ENCODE assay signal across 8 mouse cellular contexts in genomic region chr6:83136291-83136880, GRCm38 (mm10). TPM values are rescaled to one million over a fixed set of nuclear protein-coding genes. Genes with fewer than 3 reads are reported as not detected.
A peak's percentile ranks its signal among the peaks of the same experiment; 100 is the strongest.
DNase-seq lines count a peak whose midpoint lies in the region; ATAC-seq and TF ChIP-seq lines count a peak whose summit lies in the region.

No protein-coding gene starts in this region.

- no peak for TF ChIP-seq RAD21 in MEL (IDR thresholded peaks at IDR 0.05; ENCODE audit: low read depth, low read length)

- no peak for TF ChIP-seq CTCF in MEL (IDR thresholded peaks at IDR 0.05 in 2 of 3, conservative IDR thresholded peaks at IDR 0.05 in 1 of 3; ENCODE audit: control insufficient read depth in 1 of 3, insufficient read depth in 1 of 3, low read depth in 2 of 3, low read length in 3 of 3, poor library complexity in 1 of 3, severe bottlenecking in 1 of 3)

- H3K27ac ChIP-seq in heart, embryonic 16.5 days (ENCODE audit: low read length) = peak overlapping the region; percentile 99
- H3K27ac ChIP-seq in MEL (ENCODE audit: control insufficient read depth, low read depth, low read length) = no peak overlapping the region
- peak overlapping the region; percentile 100 for H3K27ac ChIP-seq in hindbrain, embryonic 10.5 days
- H3K27ac ChIP-seq in midbrain, embryonic 11.5 days (ENCODE audit: low read depth, low read length) = peak overlapping the region; percentile 99

- H3K27me3 ChIP-seq in heart, embryonic 16.5 days (ENCODE audit: control insufficient read depth, insufficient read depth, low read length) = no peaks in the 10 kb centered on the region
- no peaks in the 10 kb centered on the region for H3K27me3 ChIP-seq in MEL (ENCODE audit: control insufficient read depth in 1 of 2, insufficient read depth in 2 of 2, low read length in 2 of 2)
- peaks cover 18% of the 10 kb centered on the region for H3K27me3 ChIP-seq in hindbrain, embryonic 10.5 days (ENCODE audit: insufficient read depth, poor library complexity, severe bottlenecking)
- H3K27me3 ChIP-seq in midbrain, embryonic 11.5 days (ENCODE audit: control insufficient read depth, insufficient read depth, low read length) = peaks cover 7% of the 10 kb centered on the region

- TF ChIP-seq POLR2A in MEL (IDR thresholded peaks at IDR 0.05; ENCODE audit: control insufficient read depth in 1 of 2, insufficient read depth in 1 of 2, low read depth in 1 of 2, low read length in 2 of 2, poor library complexity in 1 of 2) = 0 out of 4 replicates have a peak, but pooled peaks of 1 of the 2 experiments have one; percentile 26

- no peaks in the 10 kb centered on the region for H3K36me3 ChIP-seq in heart, embryonic 16.5 days (ENCODE audit: control insufficient read depth, insufficient read depth)
- H3K36me3 ChIP-seq in MEL (ENCODE audit: control insufficient read depth in 1 of 2, insufficient read depth in 2 of 2, low read length in 2 of 2) = no peaks in the 10 kb centered on the region
- H3K36me3 ChIP-seq in hindbrain, embryonic 10.5 days = peaks cover 11% of the 10 kb centered on the region; the same call in 1 of the 2 replicates
- no peaks in the 10 kb centered on the region for H3K36me3 ChIP-seq in midbrain, embryonic 11.5 days (ENCODE audit: control insufficient read depth, insufficient read depth, low read length)

- peak overlapping the region; percentile 81 for H3K4me2 ChIP-seq in heart, embryonic 16.5 days (ENCODE audit: low read depth, low read length)
- H3K4me2 ChIP-seq in midbrain, embryonic 11.5 days = peak overlapping the region; percentile 86

- H3K4me3 ChIP-seq in heart, embryonic 16.5 days (ENCODE audit: low read length) = peak overlapping the region; percentile 68
- peak overlapping the region; percentile 72 to 91 for H3K4me3 ChIP-seq in MEL (ENCODE audit: control insufficient read depth in 1 of 2, insufficient read depth in 1 of 2, low read depth in 2 of 2, low read length in 2 of 2)
- H3K4me3 ChIP-seq in hindbrain, embryonic 10.5 days = peak overlapping the region; percentile 84
- H3K4me3 ChIP-seq in midbrain, embryonic 11.5 days (ENCODE audit: low read depth, low read length) = peak overlapping the region; percentile 51

- H3K9ac ChIP-seq in heart, embryonic 16.5 days (ENCODE audit: low read length) = peak overlapping the region; percentile 94
- H3K9ac ChIP-seq in MEL (ENCODE audit: control insufficient read depth, low read depth, low read length, poor library complexity, severe bottlenecking) = peak overlapping the region; percentile 89
- peak overlapping the region; percentile 97 for H3K9ac ChIP-seq in midbrain, embryonic 11.5 days (ENCODE audit: low read length)

- 27% methylated on average over 5 of the region's 5 CpGs for WGBS in heart, embryonic 16.5 days
- 5% methylated on average over 5 of the region's 5 CpGs for WGBS in hindbrain, embryonic 10.5 days
- WGBS in midbrain, embryonic 11.5 days = 7% methylated on average over 5 of the region's 5 CpGs

- H3K79me2 ChIP-seq in MEL (ENCODE audit: control insufficient read depth, insufficient read depth, low read length, poor library complexity) = peaks cover 6% of the 10 kb centered on the region; the same call in 1 of the 2 replicates

- TF ChIP-seq EP300 in MEL (IDR thresholded peaks at IDR 0.05; ENCODE audit: low read depth in 1 of 2, low read length in 2 of 2) = no peak

- no peaks in the 10 kb centered on the region for H3K9me3 ChIP-seq in heart, embryonic 16.5 days (replicated peaks; ENCODE audit: control insufficient read depth, low read length)
- H3K9me3 ChIP-seq in MEL (replicated peaks; ENCODE audit: insufficient read depth, low read length) = no peaks in the 10 kb centered on the region
- H3K9me3 ChIP-seq in hindbrain, embryonic 10.5 days = no peaks in the 10 kb centered on the region
- no peaks in the 10 kb centered on the region for H3K9me3 ChIP-seq in midbrain, embryonic 11.5 days (ENCODE audit: control insufficient read depth, low read length)

- ATAC-seq in heart, embryonic 16.5 days (replicated peaks; ENCODE audit: extremely low read depth, insufficient read depth, low FRiP score) = no peak
- peak; percentile 6 for ATAC-seq in midbrain, embryonic 11.5 days (ENCODE audit: low FRiP score)

- DNase-seq in heart, postnatal 4 days = no peak
- DNase-seq in MEL (ENCODE audit: low read depth, low spot score) = peak; percentile 38
- DNase-seq in hindbrain, embryonic 10.5 days (ENCODE audit: low spot score) = no peak
- peak; percentile 91 for DNase-seq in midbrain, embryonic 11.5 days (ENCODE audit: low spot score, missing footprints)
- no peak for DNase-seq in ovary, postnatal 14 days (ENCODE audit: low spot score)
- no peak for DNase-seq in gastrocnemius, postnatal 25 days
- DNase-seq in cerebellum, postnatal 14 days = no peak

- peaks cover 20% of the 10 kb centered on the region for H3K4me1 ChIP-seq in heart, embryonic 16.5 days (ENCODE audit: control insufficient read depth, insufficient read depth, low read length)
- H3K4me1 ChIP-seq in MEL (ENCODE audit: control insufficient read depth in 1 of 2, insufficient read depth in 2 of 2, low read length in 2 of 2) = peaks cover 0 to 15% of the 10 kb centered on the region in 2 experiments; a peak in 3 of 4 replicates
- H3K4me1 ChIP-seq in hindbrain, embryonic 10.5 days (replicated peaks) = peaks cover 71% of the 10 kb centered on the region
- peaks cover 36% of the 10 kb centered on the region for H3K4me1 ChIP-seq in midbrain, embryonic 11.5 days (ENCODE audit: control insufficient read depth, insufficient read depth, low read length)

TF ChIP-seq in MEL, 35 proteins besides CTCF, POLR2A, EP300 and RAD21:
- TF ChIP-seq TAL1 (IDR thresholded peaks at IDR 0.05; ENCODE audit: low read length) (no peak), TBP (IDR thresholded peaks at IDR 0.05; ENCODE audit: low read depth, low read length) (no peak), MXI1 (IDR thresholded peaks at IDR 0.05; ENCODE audit: low read depth, low read length) (no peak)

RNA-seq across cellular contexts. Expression of gene Rtkn, which starts 1.1 kb away (rescaled TPM):
- polyA plus RNA-seq in heart, embryonic 16.5 days (2015; fragmentation: Nextera tagmentation; extraction: Ambion mirVana) = 21.1 and 26.0 TPM in 2 replicates
- total RNA-seq in heart, postnatal 4 days (2021) = 10 to 100 TPM; 11.7 to 13.1 TPM
- 5.2 and 5.4 TPM in 2 replicates for total RNA-seq in MEL (2012; rRNA removed)
- 1 to 10 TPM in 1 of 2 experiments, not detected in 1; 8.3 TPM for polyA plus RNA-seq in MEL (2012; ENCODE audit: insufficient read depth in 1 of 2, insufficient read length in 2 of 2, low read depth in 1 of 2, low replicate concordance in 2 of 2, missing spikeins in 1 of 2)
- 40.5 and 46.4 TPM in 2 replicates for polyA plus RNA-seq in hindbrain, embryonic 10.5 days (2016; fragmentation: Nextera tagmentation; extraction: Ambion mirVana)
- polyA plus RNA-seq in midbrain, embryonic 11.5 days (2014; fragmentation: Nextera tagmentation; extraction: Ambion mirVana) = 13.6 and 16.6 TPM in 2 replicates
- total RNA-seq in gastrocnemius, postnatal 25 days (2021) = 10 to 100 TPM in 1 of 2 experiments, 1 to 10 TPM in 1; 7.9 to 14.4 TPM

RNA-seq across cellular contexts. Expression of gene Ino80b, which starts 11.2 kb away (rescaled TPM):
- 7.4 and 8.1 TPM in 2 replicates for polyA plus RNA-seq in heart, embryonic 16.5 days (2015; fragmentation: Nextera tagmentation; extraction: Ambion mirVana)
- total RNA-seq in heart, postnatal 4 days (2021) = 10 to 100 TPM; 14.9 to 17.4 TPM
- total RNA-seq in MEL (2012; rRNA removed) = 25.8 and 30.6 TPM in 2 replicates
- polyA plus RNA-seq in MEL (2012; ENCODE audit: insufficient read depth in 1 of 2, insufficient read length in 2 of 2, low read depth in 1 of 2, low replicate concordance in 2 of 2, missing spikeins in 1 of 2) = 10 to 100 TPM in 1 of 2 experiments, not detected in 1; 40.9 TPM
- 19.8 and 22.8 TPM in 2 replicates for polyA plus RNA-seq in hindbrain, embryonic 10.5 days (2016; fragmentation: Nextera tagmentation; extraction: Ambion mirVana)
- 18.8 and 19.4 TPM in 2 replicates for polyA plus RNA-seq in midbrain, embryonic 11.5 days (2014; fragmentation: Nextera tagmentation; extraction: Ambion mirVana)
- 10 to 100 TPM in 1 of 2 experiments, 1 to 10 TPM in 1; 4.8 to 14.0 TPM for total RNA-seq in gastrocnemius, postnatal 25 days (2021)

RNA-seq across cellular contexts. Expression of gene Wbp1, which starts 15.0 kb away (rescaled TPM):
- polyA plus RNA-seq in heart, embryonic 16.5 days (2015; fragmentation: Nextera tagmentation; extraction: Ambion mirVana) = 96.1 and 98.3 TPM in 2 replicates
- total RNA-seq in heart, postnatal 4 days (2021) = 10 to 100 TPM; 80.4 to 86.8 TPM
- 35.0 and 42.4 TPM in 2 replicates for total RNA-seq in MEL (2012; rRNA removed)
- polyA plus RNA-seq in MEL (2012; ENCODE audit: insufficient read depth in 1 of 2, insufficient read length in 2 of 2, low read depth in 1 of 2, low replicate concordance in 2 of 2, missing spikeins in 1 of 2) = 10 to 100 TPM in 1 of 2 experiments, not detected in 1; 72.8 TPM
- polyA plus RNA-seq in hindbrain, embryonic 10.5 days (2016; fragmentation: Nextera tagmentation; extraction: Ambion mirVana) = 157 and 245 TPM in 2 replicates
- polyA plus RNA-seq in midbrain, embryonic 11.5 days (2014; fragmentation: Nextera tagmentation; extraction: Ambion mirVana) = 134 and 153 TPM in 2 replicates
- total RNA-seq in gastrocnemius, postnatal 25 days (2021) = 10 to 100 TPM; 37.8 to 38.2 TPM

RNA-seq across cellular contexts. Expression of gene Wdr54, which starts 19.8 kb away (rescaled TPM):
- polyA plus RNA-seq in heart, embryonic 16.5 days (2015; fragmentation: Nextera tagmentation; extraction: Ambion mirVana) = 3.8 and 5.4 TPM in 2 replicates
- 1 to 10 TPM; 1.6 to 1.8 TPM for total RNA-seq in heart, postnatal 4 days (2021)
- total RNA-seq in MEL (2012; rRNA removed) = 3.2 and 3.4 TPM in 2 replicates
- polyA plus RNA-seq in MEL (2012; ENCODE audit: insufficient read depth in 1 of 2, insufficient read length in 2 of 2, low read depth in 1 of 2, low replicate concordance in 2 of 2, missing spikeins in 1 of 2) = 1 to 10 TPM in 1 of 2 experiments, not detected in 1; 4.6 TPM
- polyA plus RNA-seq in hindbrain, embryonic 10.5 days (2016; fragmentation: Nextera tagmentation; extraction: Ambion mirVana) = 14.2 and 15.9 TPM in 2 replicates
- polyA plus RNA-seq in midbrain, embryonic 11.5 days (2014; fragmentation: Nextera tagmentation; extraction: Ambion mirVana) = 11.1 and 13.7 TPM in 2 replicates
- total RNA-seq in gastrocnemius, postnatal 25 days (2021) = 1 to 10 TPM; 1.2 to 1.4 TPM

RNA-seq across cellular contexts. Expression of gene 1700003E16Rik, which starts 19.8 kb away (rescaled TPM):
- polyA plus RNA-seq in heart, embryonic 16.5 days (2015; fragmentation: Nextera tagmentation; extraction: Ambion mirVana) = 1.5 and 2.2 TPM in 2 replicates
- total RNA-seq in heart, postnatal 4 days (2021) = under 1 TPM in 1 of 2 experiments, not detected in 1; 0.14 TPM
- 0.15 and 0.23 TPM in 2 replicates for total RNA-seq in MEL (2012; rRNA removed)
- polyA plus RNA-seq in MEL (2012; ENCODE audit: insufficient read depth in 1 of 2, insufficient read length in 2 of 2, low read depth in 1 of 2, low replicate concordance in 2 of 2, missing spikeins in 1 of 2) = under 1 TPM in 1 of 2 experiments, not detected in 1; 0.50 TPM
- 3.1 and 6.0 TPM in 2 replicates for polyA plus RNA-seq in hindbrain, embryonic 10.5 days (2016; fragmentation: Nextera tagmentation; extraction: Ambion mirVana)
- polyA plus RNA-seq in midbrain, embryonic 11.5 days (2014; fragmentation: Nextera tagmentation; extraction: Ambion mirVana) = 1.7 TPM in 2 replicates
- not detected for total RNA-seq in gastrocnemius, postnatal 25 days (2021)

Comparison
In these comparisons a context has a peak if more than half of its experiments do, and no peak if none do; other contexts are left out.
1. DNase-seq: peak in MEL (single experiment) and midbrain, embryonic 11.5 days (single experiment); none in heart, postnatal 4 days (single experiment), hindbrain, embryonic 10.5 days (single experiment), ovary, postnatal 14 days (single experiment), gastrocnemius, postnatal 25 days (single experiment) and cerebellum, postnatal 14 days (0 of 2).
2. Peak in every context shown above with its lines, with median percentiles within 50 percentile points of each other: H3K4me3 ChIP-seq and H3K9ac ChIP-seq.